Mouse (Mus musculus): ENCODE measurements around the gene Rsph3a.
A peak's percentile ranks its signal among the peaks of the same experiment; 100 is the strongest.

Rsph3a gene

GRCm38 (mm10) chr17:7945117-7946052 lies at the start of gene Rsph3a:
Rsph3a (plus strand) TSS chr17:7945614.
- DNase-seq, result peak; percentile 93

- DNase-seq, result no peak
Observed at GRCm38 (mm10) chr17:7896047-7896635, 49.3 kb upstream of the Rsph3a start.

- DNase-seq, result no peak
Observed at GRCm38 (mm10) chr17:7897120-7897519, 48.3 kb upstream of the Rsph3a start.

- no peak for DNase-seq
Observed at GRCm38 (mm10) chr17:7897756-7898155, 47.7 kb upstream of the Rsph3a start.

GRCm38 (mm10) chr17:7899233-7899632 lies 46.2 kb upstream of the Rsph3a start:
- no peak for DNase-seq

GRCm38 (mm10) chr17:7899961-7900360 lies 45.5 kb upstream of the Rsph3a start:
- DNase-seq, result no peak

- no peak for DNase-seq
Observed at GRCm38 (mm10) chr17:7901536-7901935, 43.9 kb upstream of the Rsph3a start.

GRCm38 (mm10) chr17:7902362-7902761 lies 43.1 kb upstream of the Rsph3a start:
- no peak for DNase-seq

- no peak for DNase-seq
Observed at GRCm38 (mm10) chr17:7904992-7905391, 40.4 kb upstream of the Rsph3a start.

- DNase-seq, result no peak
Observed at GRCm38 (mm10) chr17:7905936-7906685, 39.3 kb upstream of the Rsph3a start.

- no peak for DNase-seq
Observed at GRCm38 (mm10) chr17:7914596-7915227, 30.7 kb upstream of the Rsph3a start.

- DNase-seq, result no peak
Observed at GRCm38 (mm10) chr17:7915791-7916190, 29.6 kb upstream of the Rsph3a start.

- no peak for DNase-seq
Observed at GRCm38 (mm10) chr17:7916782-7917574, 28.4 kb upstream of the Rsph3a start.

GRCm38 (mm10) chr17:7918355-7918754 lies 27.1 kb upstream of the Rsph3a start:
- DNase-seq, result no peak

GRCm38 (mm10) chr17:7919209-7919608 lies 26.2 kb upstream of the Rsph3a start:
- DNase-seq, result no peak

- peak; percentile 39 for DNase-seq
Observed at GRCm38 (mm10) chr17:7922564-7922963, 22.9 kb upstream of the Rsph3a start.

- DNase-seq, result peak; percentile 0
Observed at GRCm38 (mm10) chr17:7924185-7924725, 21.2 kb upstream of the Rsph3a start.

- no peak for DNase-seq
Observed at GRCm38 (mm10) chr17:7925413-7926160, 19.8 kb upstream of the Rsph3a start, which contains the start of gene Tagap. Tagap (plus strand) TSS chr17:7926000.

GRCm38 (mm10) chr17:7927582-7928535 lies 17.6 kb upstream of the Rsph3a start:
- peak; percentile 73 for DNase-seq

- no peak for DNase-seq
Observed at GRCm38 (mm10) chr17:7928662-7929061, 16.8 kb upstream of the Rsph3a start.
